Mouse (Mus musculus) liver, embryonic 13.5 days (tissue): Measurements from ENCODE around the gene Stra8. TPM values are rescaled to one million over a fixed set of nuclear protein-coding genes. Genes with fewer than 3 reads are reported as not detected.

Experiments
- ATAC-seq: fragments of 200-750 bp; cut with Nextera tagmentation; 2 replicates; pipeline ENCODE4 v1.8.0; 2017; ENCODE audit warnings: low read depth, mild to moderate bottlenecking, moderate number of reproducible peaks, moderate library complexity
- DNase-seq: peaks from one replicate; pipeline ENCODE4 v3.0.0; 2022
- H3K27ac ChIP-seq: fragments of 300-500 bp; sonication (generic); 2 replicates; pipeline ENCODE4 v1.5.1; 2015; ENCODE audit warnings: moderate library complexity, mild to moderate bottlenecking, inconsistent platforms
- H3K27me3 ChIP-seq: fragments of 300-500 bp; sonication (generic); 2 replicates; pipeline ENCODE4 v1.6.1; 2015; ENCODE audit warnings: mild to moderate bottlenecking, inconsistent platforms
- H3K36me3 ChIP-seq: fragments of 300-500 bp; sonication (generic); 2 replicates; pipeline ENCODE4 v1.6.1; 2015; ENCODE audit warnings: mild to moderate bottlenecking, inconsistent platforms
- H3K4me1 ChIP-seq: fragments of 300-500 bp; sonication (generic); replicated peaks from 2 replicates; pipeline ENCODE4 v1.6.1; 2015; ENCODE audit warnings: inconsistent platforms
- H3K4me2 ChIP-seq: fragments of 300-500 bp; sonication (generic); 2 replicates; pipeline ENCODE4 v1.6.1; 2015; ENCODE audit warnings: inconsistent platforms, mild to moderate bottlenecking, moderate library complexity
- H3K4me3 ChIP-seq: fragments of 300-500 bp; sonication (generic); replicated peaks from 2 replicates; pipeline ENCODE4 v1.5.1; 2015; ENCODE audit warnings: mild to moderate bottlenecking, inconsistent platforms
- H3K9ac ChIP-seq: fragments of 300-500 bp; sonication (generic); 2 replicates; pipeline ENCODE4 v1.6.1; 2015; ENCODE audit warnings: mild to moderate bottlenecking, inconsistent platforms
- H3K9me3 ChIP-seq: fragments of 300-500 bp; sonication (generic); replicated peaks from 2 replicates; pipeline ENCODE4 v1.6.1; 2016; ENCODE audit warnings: inconsistent platforms
- WGBS: fragments of 180-500 bp; shearing (Covaris S2); methylation state at CpG from one replicate; pipeline ENCODE4 v1.1.7; 2015; ENCODE audit not compliant: insufficient replicate concordance; 5-methylcytosine and 5-hydroxymethylcytosine counted together
- polyA plus RNA-seq: library from polyadenylated mRNA; unstranded; fragments of >200 nt; fragmentation: Nextera tagmentation; extraction: Ambion mirVana; gene quantifications from 2 replicates; pipeline ENCODE4 v1.2.1, GENCODE M21; 2015

The Stra8 gene
- polyA plus RNA-seq, 1 experiment from 2014 or later: not detected

- Histone ChIP-seq H3K4me2 (no peak overlapping the region), H3K9ac (peak overlapping the region; percentile 20; the same call in 1 of the 2 replicates), H3K36me3 (peaks cover 94% of the 10 kb centered on the region), H3K9me3 (no peaks in the 10 kb centered on the region), H3K27ac (no peak overlapping the region; the same call in 1 of the 2 replicates), H3K4me3 (no peak overlapping the region), H3K27me3 (no peaks in the 10 kb centered on the region), H3K4me1 (peaks cover 78% of the 10 kb centered on the region)
- ATAC-seq: no peak
- DNase-seq: no peak
- 85% methylated on average over 10 of the region's 10 CpGs for WGBS
Observed at GRCm38 (mm10) chr6:34903851-34904250, 16.1 kb upstream of the Stra8 start.

GRCm38 (mm10) chr6:34904361-34904760 is 15.6 kb upstream of the Stra8 start:
- Histone ChIP-seq H3K27ac (0 out of 2 replicates have a peak overlapping the region, but pooled peaks have one; percentile 21), H3K4me1 (peaks cover 78% of the 10 kb centered on the region), H3K36me3 (peaks cover 94% of the 10 kb centered on the region), H3K27me3 (no peaks in the 10 kb centered on the region), H3K9me3 (no peaks in the 10 kb centered on the region), H3K4me2 (no peak overlapping the region), H3K9ac (no peak overlapping the region), H3K4me3 (no peak overlapping the region)
- WGBS: 83% methylated on average over 6 of the region's 6 CpGs
- ATAC-seq (no peak), DNase-seq (no peak)

GRCm38 (mm10) chr6:34906125-34906524 is 13.8 kb upstream of the Stra8 start:
- H3K9me3 ChIP-seq: no peaks in the 10 kb centered on the region
- H3K9ac ChIP-seq: peak overlapping the region; percentile 60
- H3K27ac ChIP-seq: peak overlapping the region; percentile 99
- peak overlapping the region; percentile 83 for H3K4me2 ChIP-seq
- H3K36me3 ChIP-seq: peaks cover 77% of the 10 kb centered on the region
- 73% methylated on average over 2 of the region's 2 CpGs for WGBS
- H3K27me3 ChIP-seq: no peaks in the 10 kb centered on the region
- peaks cover 85% of the 10 kb centered on the region for H3K4me1 ChIP-seq
- no peak for DNase-seq
- no peak overlapping the region; the same call in 1 of the 2 replicates for H3K4me3 ChIP-seq
- ATAC-seq: no peak

- DNase-seq (no peak), ATAC-seq (no peak)
- Histone ChIP-seq H3K4me1 (peaks cover 88% of the 10 kb centered on the region), H3K4me3 (peak overlapping the region; percentile 45), H3K36me3 (peaks cover 72% of the 10 kb centered on the region), H3K27ac (peak overlapping the region; percentile 99), H3K4me2 (peak overlapping the region; percentile 83), H3K27me3 (no peaks in the 10 kb centered on the region), H3K9me3 (no peaks in the 10 kb centered on the region), H3K9ac (peak overlapping the region; percentile 60)
- WGBS: 82% methylated on average over 4 of the region's 4 CpGs
Observed at GRCm38 (mm10) chr6:34906661-34907060, 13.3 kb upstream of the Stra8 start.

- DNase-seq (peak; percentile 76), ATAC-seq (peak; percentile 86)
- Histone ChIP-seq H3K36me3 (peaks cover 67% of the 10 kb centered on the region), H3K9ac (peak overlapping the region; percentile 84), H3K4me1 (peaks cover 88% of the 10 kb centered on the region), H3K9me3 (no peaks in the 10 kb centered on the region), H3K27me3 (no peaks in the 10 kb centered on the region), H3K4me2 (peak overlapping the region; percentile 83), H3K27ac (peak overlapping the region; percentile 99), H3K4me3 (peak overlapping the region; percentile 45)
- 37% methylated on average over 2 of the region's 2 CpGs for WGBS
Observed at GRCm38 (mm10) chr6:34907121-34907614, 12.8 kb upstream of the Stra8 start.

GRCm38 (mm10) chr6:34907696-34908260 is 12.2 kb upstream of the Stra8 start:
- H3K4me1 ChIP-seq: peaks cover 84% of the 10 kb centered on the region
- peak overlapping the region; percentile 99 for H3K27ac ChIP-seq
- H3K4me3 ChIP-seq: peak overlapping the region; percentile 45
- ATAC-seq (peak; percentile 46), DNase-seq (peak; percentile 28)
- no peaks in the 10 kb centered on the region for H3K9me3 ChIP-seq
- H3K4me2 ChIP-seq: peak overlapping the region; percentile 83
- WGBS: 63% methylated on average over 18 of the region's 18 CpGs
- H3K36me3 ChIP-seq: peaks cover 60% of the 10 kb centered on the region
- no peaks in the 10 kb centered on the region for H3K27me3 ChIP-seq
- peak overlapping the region; percentile 84 for H3K9ac ChIP-seq

- DNase-seq (no peak), ATAC-seq (no peak)
- H3K4me2 ChIP-seq: peak overlapping the region; percentile 83
- H3K36me3 ChIP-seq: peaks cover 41% of the 10 kb centered on the region
- peaks cover 77% of the 10 kb centered on the region for H3K4me1 ChIP-seq
- peak overlapping the region; percentile 99 for H3K27ac ChIP-seq
- H3K9me3 ChIP-seq: no peaks in the 10 kb centered on the region
- H3K4me3 ChIP-seq: peak overlapping the region; percentile 76
- WGBS: 33% methylated on average over 8 of the region's 8 CpGs
- no peaks in the 10 kb centered on the region for H3K27me3 ChIP-seq
- peak overlapping the region; percentile 84 for H3K9ac ChIP-seq
Observed at GRCm38 (mm10) chr6:34909631-34910345, 10.2 kb upstream of the Stra8 start.

- Histone ChIP-seq H3K4me2 (peak within 1 kb of the TSS; percentile 83), H3K4me3 (peak within 1 kb of the TSS; percentile 76), H3K9me3 (no peaks in the 10 kb centered on the region), H3K4me1 (peaks cover 73% of the 10 kb centered on the region), H3K27me3 (no peaks in the 10 kb centered on the region), H3K36me3 (peaks cover 33% of the 10 kb centered on the region), H3K27ac (peak within 1 kb of the TSS; percentile 99), H3K9ac (peak within 1 kb of the TSS; percentile 84)
- DNase-seq (peak; percentile 89), ATAC-seq (peak; percentile 75)
- WGBS: under 1% methylated on average over 63 of the region's 64 CpGs
Observed at GRCm38 (mm10) chr6:34910371-34911219, 9.4 kb upstream of the Stra8 start, which contains the start of gene Wdr91. Gene Wdr91 (minus strand): TSS chr6:34910876.

- DNase-seq (no peak), ATAC-seq (no peak)
- no peak overlapping the region for H3K4me3 ChIP-seq
- H3K9me3 ChIP-seq: no peaks in the 10 kb centered on the region
- H3K27me3 ChIP-seq: no peaks in the 10 kb centered on the region
- no peak overlapping the region for H3K27ac ChIP-seq
- H3K4me2 ChIP-seq: no peak overlapping the region
- no peak overlapping the region for H3K9ac ChIP-seq
- WGBS: 74% methylated on average over 13 of the region's 13 CpGs
- H3K4me1 ChIP-seq: peaks cover 55% of the 10 kb centered on the region
- peaks cover 9% of the 10 kb centered on the region; the same call in 1 of the 2 replicates for H3K36me3 ChIP-seq
Observed at GRCm38 (mm10) chr6:34913341-34914040, 6.5 kb upstream of the Stra8 start.

- 69% methylated on average over 3 of the region's 3 CpGs for WGBS
- no peak overlapping the region for H3K4me3 ChIP-seq
- no peak overlapping the region for H3K4me2 ChIP-seq
- H3K4me1 ChIP-seq: peaks cover 45% of the 10 kb centered on the region
- H3K27ac ChIP-seq: no peak overlapping the region
- H3K36me3 ChIP-seq: no peaks in the 10 kb centered on the region
- H3K27me3 ChIP-seq: no peaks in the 10 kb centered on the region
- DNase-seq (no peak), ATAC-seq (no peak)
- no peak overlapping the region for H3K9ac ChIP-seq
- no peaks in the 10 kb centered on the region for H3K9me3 ChIP-seq
Observed at GRCm38 (mm10) chr6:34914462-34914861, 5.5 kb upstream of the Stra8 start.
